Mouse (Mus musculus): ENCODE results near the gene Slc19a2. TPM values are rescaled to one million over a fixed set of nuclear protein-coding genes. Genes with fewer than 3 reads are reported as not detected.

The Slc19a2 gene
- polyA plus RNA-seq, 1 experiment from 2014 or later, result 8.1 TPM

GRCm38 (mm10) chr1:164275455-164275954, 26.7 kb downstream of the Slc19a2 start, which contains the start of gene Ccdc181:
Ccdc181 (plus strand) TSS chr1:164275585.
- 0% methylated on average over 31 of the region's 31 CpGs for WGBS
- Histone ChIP-seq H3K4me2 (replicated peaks) (peak within 1 kb of the TSS; percentile 51), H3K27me3 (ENCODE audit: control insufficient read depth, insufficient read depth, low read length) (no peaks in the 10 kb centered on the region), H3K27ac (peak within 1 kb of the TSS; percentile 43), H3K4me1 (replicated peaks; ENCODE audit: control insufficient read depth, insufficient read depth, low read length) (no peaks in the 10 kb centered on the region), H3K9me3 (ENCODE audit: control insufficient read depth, low read length) (no peaks in the 10 kb centered on the region), H3K9ac (peak within 1 kb of the TSS; percentile 58), H3K4me3 (replicated peaks; ENCODE audit: low read length) (peak within 1 kb of the TSS; percentile 40), H3K36me3 (replicated peaks; ENCODE audit: control insufficient read depth, insufficient read depth) (peaks cover 4% of the 10 kb centered on the region; the same call in 1 of the 2 replicates)
- DNase-seq (ENCODE audit: low spot score) (peak; percentile 92), ATAC-seq (ENCODE audit: low FRiP score) (peak; percentile 99)

GRCm38 (mm10) chr1:164276552-164276951, 27.7 kb downstream of the Slc19a2 start:
- no peak for ATAC-seq (ENCODE audit: low FRiP score)
- Histone ChIP-seq H3K9ac (no peak overlapping the region), H3K27me3 (ENCODE audit: control insufficient read depth, insufficient read depth, low read length) (no peaks in the 10 kb centered on the region), H3K4me1 (replicated peaks; ENCODE audit: control insufficient read depth, insufficient read depth, low read length) (no peaks in the 10 kb centered on the region), H3K9me3 (ENCODE audit: control insufficient read depth, low read length) (no peaks in the 10 kb centered on the region), H3K27ac (no peak overlapping the region), H3K36me3 (replicated peaks; ENCODE audit: control insufficient read depth, insufficient read depth) (peaks cover 6% of the 10 kb centered on the region; the same call in 1 of the 2 replicates), H3K4me2 (replicated peaks) (no peak overlapping the region), H3K4me3 (replicated peaks; ENCODE audit: low read length) (no peak overlapping the region)
- 90% methylated on average over 3 of the region's 3 CpGs for WGBS
- no peak for DNase-seq (ENCODE audit: low spot score)

GRCm38 (mm10) chr1:164279332-164279731, 30.5 kb downstream of the Slc19a2 start:
- ATAC-seq (ENCODE audit: low FRiP score) (no peak), DNase-seq (ENCODE audit: low spot score) (no peak)
- Histone ChIP-seq H3K4me2 (replicated peaks) (no peak overlapping the region), H3K4me1 (replicated peaks; ENCODE audit: control insufficient read depth, insufficient read depth, low read length) (no peaks in the 10 kb centered on the region), H3K36me3 (replicated peaks; ENCODE audit: control insufficient read depth, insufficient read depth) (peaks cover 18% of the 10 kb centered on the region; the same call in 1 of the 2 replicates), H3K27me3 (ENCODE audit: control insufficient read depth, insufficient read depth, low read length) (no peaks in the 10 kb centered on the region), H3K9ac (no peak overlapping the region), H3K9me3 (ENCODE audit: control insufficient read depth, low read length) (no peaks in the 10 kb centered on the region), H3K27ac (no peak overlapping the region), H3K4me3 (replicated peaks; ENCODE audit: low read length) (no peak overlapping the region)
- 75% methylated on average over 4 of the region's 4 CpGs for WGBS

DNA sequence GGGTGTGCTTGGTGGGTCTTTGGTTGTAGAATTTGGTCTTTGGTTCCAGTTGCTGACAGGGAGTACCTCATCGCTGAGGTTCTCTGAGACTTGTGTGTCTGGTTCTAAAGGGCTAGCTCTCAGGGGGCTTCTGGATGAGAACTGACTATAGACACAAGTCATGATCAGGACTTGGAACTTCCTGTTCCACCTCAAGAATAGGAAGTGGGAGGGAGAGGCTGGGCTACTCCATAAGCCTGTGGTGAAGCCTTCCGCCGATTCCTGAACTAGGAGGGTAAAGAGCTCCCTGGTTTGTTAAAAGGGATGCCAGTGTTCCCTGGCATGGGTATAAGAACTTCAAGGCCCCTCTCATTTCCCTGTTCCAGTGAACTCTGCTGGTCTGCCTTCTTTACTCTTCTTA, 35.2 kb downstream of the Slc19a2 start:
- Histone ChIP-seq H3K4me1 (replicated peaks; ENCODE audit: control insufficient read depth, insufficient read depth, low read length) (no peaks in the 10 kb centered on the region), H3K9me3 (ENCODE audit: control insufficient read depth, low read length) (no peaks in the 10 kb centered on the region), H3K4me2 (replicated peaks) (no peak overlapping the region), H3K9ac (no peak overlapping the region), H3K27ac (no peak overlapping the region), H3K27me3 (ENCODE audit: control insufficient read depth, insufficient read depth, low read length) (no peaks in the 10 kb centered on the region), H3K4me3 (replicated peaks; ENCODE audit: low read length) (no peak overlapping the region), H3K36me3 (replicated peaks; ENCODE audit: control insufficient read depth, insufficient read depth) (peaks cover 18% of the 10 kb centered on the region; the same call in 1 of the 2 replicates)
- 95% methylated on average over 3 of the region's 3 CpGs for WGBS
- ATAC-seq (ENCODE audit: low FRiP score) (no peak), DNase-seq (ENCODE audit: low spot score) (no peak)

GRCm38 (mm10) chr1:164287406-164287805, 38.6 kb downstream of the Slc19a2 start:
- H3K9ac ChIP-seq, result no peak overlapping the region
- ATAC-seq (ENCODE audit: low FRiP score) (no peak; the same call in 1 of the 2 replicates), DNase-seq (ENCODE audit: low spot score) (no peak)
- peaks cover 33% of the 10 kb centered on the region for H3K36me3 ChIP-seq (replicated peaks; ENCODE audit: control insufficient read depth, insufficient read depth)
- 55% methylated on average over 15 of the region's 15 CpGs for WGBS
- H3K27me3 ChIP-seq (ENCODE audit: control insufficient read depth, insufficient read depth, low read length), result no peaks in the 10 kb centered on the region
- H3K4me1 ChIP-seq (replicated peaks; ENCODE audit: control insufficient read depth, insufficient read depth, low read length), result no peaks in the 10 kb centered on the region
- no peak overlapping the region for H3K4me3 ChIP-seq (replicated peaks; ENCODE audit: low read length)
- H3K27ac ChIP-seq, result no peak overlapping the region
- no peaks in the 10 kb centered on the region for H3K9me3 ChIP-seq (ENCODE audit: control insufficient read depth, low read length)
- H3K4me2 ChIP-seq (replicated peaks), result no peak overlapping the region

- H3K27ac ChIP-seq, result no peak overlapping the region
- ATAC-seq (ENCODE audit: low FRiP score) (no peak), DNase-seq (ENCODE audit: low spot score) (no peak)
- no peaks in the 10 kb centered on the region for H3K27me3 ChIP-seq (ENCODE audit: control insufficient read depth, insufficient read depth, low read length)
- no peaks in the 10 kb centered on the region for H3K9me3 ChIP-seq (ENCODE audit: control insufficient read depth, low read length)
- H3K36me3 ChIP-seq (replicated peaks; ENCODE audit: control insufficient read depth, insufficient read depth), result peaks cover 62% of the 10 kb centered on the region
- WGBS, result 95% methylated on average over 5 of the region's 5 CpGs
- no peak overlapping the region for H3K9ac ChIP-seq
- H3K4me1 ChIP-seq (replicated peaks; ENCODE audit: control insufficient read depth, insufficient read depth, low read length), result no peaks in the 10 kb centered on the region
- no peak overlapping the region for H3K4me3 ChIP-seq (replicated peaks; ENCODE audit: low read length)
- no peak overlapping the region for H3K4me2 ChIP-seq (replicated peaks)
Measured at GRCm38 (mm10) chr1:164292040-164292439, 43.2 kb downstream of the Slc19a2 start.

GRCm38 (mm10) chr1:164294071-164294470, 45.2 kb downstream of the Slc19a2 start:
- H3K36me3 ChIP-seq (replicated peaks; ENCODE audit: control insufficient read depth, insufficient read depth), result peaks cover 82% of the 10 kb centered on the region
- no peak overlapping the region for H3K9ac ChIP-seq
- WGBS, result 97% methylated on average over 6 of the region's 6 CpGs
- ATAC-seq (ENCODE audit: low FRiP score) (no peak), DNase-seq (ENCODE audit: low spot score) (no peak)
- no peaks in the 10 kb centered on the region for H3K27me3 ChIP-seq (ENCODE audit: control insufficient read depth, insufficient read depth, low read length)
- no peak overlapping the region for H3K27ac ChIP-seq
- no peak overlapping the region for H3K4me3 ChIP-seq (replicated peaks; ENCODE audit: low read length)
- H3K4me2 ChIP-seq (replicated peaks), result no peak overlapping the region
- no peaks in the 10 kb centered on the region for H3K9me3 ChIP-seq (ENCODE audit: control insufficient read depth, low read length)
- no peaks in the 10 kb centered on the region for H3K4me1 ChIP-seq (replicated peaks; ENCODE audit: control insufficient read depth, insufficient read depth, low read length)

DNA sequence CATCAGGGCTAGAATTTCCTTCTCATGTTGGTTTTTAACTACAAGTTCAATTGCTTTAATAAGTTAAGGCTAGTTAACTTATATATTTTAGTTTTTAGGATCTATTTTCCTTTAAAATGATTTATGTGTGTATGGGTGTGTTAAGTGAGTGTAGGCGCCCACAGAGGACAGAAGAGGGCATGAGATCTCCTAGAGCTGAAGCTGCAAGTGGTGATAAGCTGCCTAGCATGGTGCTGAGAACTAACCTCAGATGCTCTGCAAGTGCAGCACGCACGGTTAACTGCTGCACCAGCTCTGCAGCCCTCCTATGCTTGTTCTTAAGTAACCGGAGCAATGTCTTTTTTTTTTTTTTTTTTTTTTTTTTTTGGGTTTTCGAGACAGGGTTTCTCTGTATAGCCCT, 47.6 kb downstream of the Slc19a2 start:
- DNase-seq (ENCODE audit: low spot score) (no peak), ATAC-seq (ENCODE audit: low FRiP score) (no peak)
- H3K9ac ChIP-seq, result no peak overlapping the region
- H3K4me3 ChIP-seq (replicated peaks; ENCODE audit: low read length), result no peak overlapping the region
- peaks cover 90% of the 10 kb centered on the region for H3K36me3 ChIP-seq (replicated peaks; ENCODE audit: control insufficient read depth, insufficient read depth)
- H3K9me3 ChIP-seq (ENCODE audit: control insufficient read depth, low read length), result no peaks in the 10 kb centered on the region
- H3K4me1 ChIP-seq (replicated peaks; ENCODE audit: control insufficient read depth, insufficient read depth, low read length), result no peaks in the 10 kb centered on the region
- no peak overlapping the region for H3K4me2 ChIP-seq (replicated peaks)
- H3K27me3 ChIP-seq (ENCODE audit: control insufficient read depth, insufficient read depth, low read length), result no peaks in the 10 kb centered on the region
- H3K27ac ChIP-seq, result no peak overlapping the region
- 99% methylated on average over 4 of the region's 5 CpGs for WGBS

DNA sequence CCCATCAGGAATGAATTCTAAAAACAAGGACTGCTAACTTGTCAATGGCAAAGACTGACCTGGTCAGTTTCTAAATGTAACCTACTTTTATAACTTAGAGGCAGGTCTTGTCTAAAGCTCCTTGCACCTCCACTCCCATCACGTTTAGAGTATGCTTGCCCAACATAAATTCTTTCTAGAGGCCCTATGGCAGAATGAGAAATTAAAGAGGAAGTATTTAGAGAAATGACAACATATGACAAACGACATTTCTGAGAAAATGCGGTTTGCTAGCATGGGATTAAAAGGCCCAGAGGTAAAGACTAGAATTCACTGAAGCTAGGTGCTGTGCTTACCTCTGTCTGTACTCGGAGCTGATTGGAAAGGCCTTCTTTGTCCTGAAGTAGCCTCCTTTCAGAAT, 53.1 kb downstream of the Slc19a2 start:
- Histone ChIP-seq H3K4me3 (replicated peaks; ENCODE audit: low read length) (no peak overlapping the region), H3K36me3 (replicated peaks; ENCODE audit: control insufficient read depth, insufficient read depth) (peaks cover 77% of the 10 kb centered on the region), H3K27me3 (ENCODE audit: control insufficient read depth, insufficient read depth, low read length) (no peaks in the 10 kb centered on the region), H3K9me3 (ENCODE audit: control insufficient read depth, low read length) (no peaks in the 10 kb centered on the region), H3K4me1 (replicated peaks; ENCODE audit: control insufficient read depth, insufficient read depth, low read length) (peaks cover 4% of the 10 kb centered on the region; the same call in 1 of the 2 replicates), H3K9ac (no peak overlapping the region), H3K27ac (no peak overlapping the region), H3K4me2 (replicated peaks) (no peak overlapping the region)
- DNase-seq (ENCODE audit: low spot score) (no peak), ATAC-seq (ENCODE audit: low FRiP score) (no peak)
- 98% methylated on average over 4 of the region's 4 CpGs for WGBS

DNA sequence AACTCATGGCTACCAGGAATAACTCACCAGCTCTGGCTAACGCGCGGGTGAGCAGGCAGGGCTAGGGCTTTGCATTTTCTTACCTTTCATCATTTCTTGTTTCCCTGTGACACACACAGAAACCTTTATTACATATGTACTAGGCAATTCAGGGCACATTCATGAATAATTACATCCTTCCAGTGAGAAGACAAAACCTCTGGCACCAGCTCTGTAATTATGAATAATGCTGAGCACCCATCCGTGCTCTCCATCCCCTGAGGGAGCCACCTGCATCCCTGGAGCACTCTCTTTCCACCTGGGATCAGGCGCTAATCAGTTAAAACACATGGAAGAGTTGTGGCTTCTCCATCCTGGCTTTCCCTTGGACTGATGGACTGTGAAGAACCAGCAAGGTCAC, 55.0 kb downstream of the Slc19a2 start, which contains the start of gene Nme7:
TSS of gene Nme7 (plus strand) at position 301 of the 400 bp plus-strand sequence.
- no peak for DNase-seq (ENCODE audit: low spot score)
- no peak within 1 kb of the TSS for H3K4me2 ChIP-seq (replicated peaks)
- H3K4me3 ChIP-seq (replicated peaks; ENCODE audit: low read length), result no peak within 1 kb of the TSS
- H3K4me1 ChIP-seq (replicated peaks; ENCODE audit: control insufficient read depth, insufficient read depth, low read length), result peaks cover 12% of the 10 kb centered on the region; the same call in 1 of the 2 replicates
- no peak within 1 kb of the TSS for H3K9ac ChIP-seq
- no peak for ATAC-seq (ENCODE audit: low FRiP score)
- no peak within 1 kb of the TSS for H3K27ac ChIP-seq
- peaks cover 59% of the 10 kb centered on the region for H3K36me3 ChIP-seq (replicated peaks; ENCODE audit: control insufficient read depth, insufficient read depth)
- no peaks in the 10 kb centered on the region for H3K9me3 ChIP-seq (ENCODE audit: control insufficient read depth, low read length)
- WGBS, result 87% methylated on average over 5 of the region's 5 CpGs
- no peaks in the 10 kb centered on the region for H3K27me3 ChIP-seq (ENCODE audit: control insufficient read depth, insufficient read depth, low read length)

All from hindbrain, embryonic 14.5 days (tissue).